Mouse (Mus musculus): Measurements from ENCODE around the gene Setd5.
A peak's percentile ranks its signal among the peaks of the same experiment; 100 is the strongest.

The Setd5 gene

GRCm38 (mm10) chr6:113133360-113133759 is 56.2 kb downstream of the Setd5 start:
- DNase-seq (ENCODE audit: low spot score in 2 of 2): no peak

- DNase-seq (ENCODE audit: low spot score in 2 of 2): no peak
Observed at GRCm38 (mm10) chr6:113141389-113142094, 64.4 kb downstream of the Setd5 start.

GRCm38 (mm10) chr6:113144764-113145163 is 67.6 kb downstream of the Setd5 start:
- DNase-seq (ENCODE audit: low spot score in 2 of 2): no peak

GRCm38 (mm10) chr6:113145249-113145648 is 68.1 kb downstream of the Setd5 start:
- DNase-seq (ENCODE audit: low spot score in 2 of 2): no peak

GRCm38 (mm10) chr6:113154071-113154470 is 76.9 kb downstream of the Setd5 start:
- no peak for DNase-seq (ENCODE audit: low spot score in 2 of 2)

DNA sequence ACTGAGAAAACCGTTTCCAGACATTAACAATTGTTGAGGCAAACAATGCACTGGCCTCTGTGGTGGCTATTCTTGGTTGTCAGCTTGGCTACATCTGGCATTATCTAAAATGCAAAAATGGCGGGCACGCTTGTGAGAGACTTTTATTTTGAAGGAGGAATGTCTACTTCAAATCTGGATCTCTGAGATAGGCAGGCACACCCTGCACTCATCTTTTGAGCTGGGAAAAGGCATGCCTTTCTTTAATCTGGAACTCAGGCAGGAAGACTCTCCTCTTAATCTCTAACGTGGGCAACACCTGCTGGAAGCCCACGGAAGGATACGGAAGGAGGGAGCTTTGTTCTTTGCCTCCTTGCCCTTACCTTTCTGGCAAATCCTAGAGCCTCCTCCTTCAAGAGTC is 77.7 kb downstream of the Setd5 start:
- DNase-seq (ENCODE audit: low spot score in 2 of 2): peak in 1 of 2 experiments; percentile 30

GRCm38 (mm10) chr6:113156064-113156463 is 78.9 kb downstream of the Setd5 start:
- peak in 1 of 2 experiments; percentile 5 for DNase-seq (ENCODE audit: low spot score in 2 of 2)

GRCm38 (mm10) chr6:113160106-113160505 is 82.9 kb downstream of the Setd5 start:
- peak in 1 of 2 experiments; percentile 50 for DNase-seq (ENCODE audit: low spot score in 2 of 2)

DNA sequence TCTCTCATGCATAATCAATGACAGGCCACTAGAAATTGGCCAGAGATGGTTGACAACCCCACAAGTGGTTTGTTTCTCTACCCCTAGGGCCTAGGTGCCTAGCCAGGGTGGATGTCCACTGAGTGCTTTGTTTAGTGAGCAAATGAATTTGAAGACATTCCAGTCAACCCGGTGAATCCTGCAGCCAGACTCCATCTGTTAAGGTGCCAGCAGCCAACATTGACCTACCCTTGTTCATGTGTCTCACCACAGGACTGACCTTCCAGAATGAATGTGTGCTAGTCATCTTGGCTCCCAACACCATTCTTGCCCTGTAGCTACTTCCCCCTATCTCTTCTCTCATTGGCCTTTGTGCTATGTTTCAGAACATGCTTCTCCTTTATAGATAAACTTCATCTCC is 84.8 kb downstream of the Setd5 start:
- DNase-seq (ENCODE audit: low spot score in 2 of 2): peak in 1 of 2 experiments; percentile 42

GRCm38 (mm10) chr6:113163513-113163912 is 86.3 kb downstream of the Setd5 start:
- peak in 1 of 2 experiments; percentile 44 for DNase-seq (ENCODE audit: low spot score in 2 of 2)

GRCm38 (mm10) chr6:113166661-113167251 is 89.6 kb downstream of the Setd5 start:
- DNase-seq (ENCODE audit: low spot score in 2 of 2): peak; percentile 68 to 74

DNA sequence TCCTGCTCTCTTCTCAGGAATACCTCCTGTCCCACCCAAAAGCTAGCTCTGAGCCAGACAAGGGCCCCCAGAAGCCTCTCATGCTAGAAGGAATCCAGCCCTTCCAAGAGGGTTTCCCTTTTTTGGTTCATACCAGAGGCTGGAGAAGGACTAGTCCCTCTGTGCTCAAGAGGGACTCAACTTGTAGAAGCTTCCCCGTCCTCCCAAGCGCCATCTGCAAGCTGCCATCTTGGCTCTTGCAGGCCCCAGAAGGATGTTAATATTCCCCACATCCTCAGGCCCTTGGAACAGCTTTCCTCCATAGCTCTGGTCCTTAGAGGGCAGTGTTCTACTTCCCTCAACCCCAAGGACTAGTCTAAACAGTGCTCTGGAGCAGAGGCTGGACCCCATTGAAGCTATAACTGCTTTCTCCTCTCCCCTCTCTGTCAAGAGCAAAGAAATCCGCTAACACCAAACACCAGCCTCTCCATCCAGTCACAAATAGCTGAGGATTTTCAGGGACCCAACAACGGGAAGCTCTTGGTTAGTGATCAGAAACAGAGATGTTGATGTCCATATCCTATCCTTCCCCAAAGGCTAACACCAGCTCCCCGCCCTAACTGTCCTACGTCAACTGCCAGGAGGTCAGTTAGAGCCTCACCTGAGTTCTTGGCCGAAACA is 91.3 kb downstream of the Setd5 start:
- DNase-seq (ENCODE audit: low spot score in 2 of 2): no peak

GRCm38 (mm10) chr6:113169852-113170251 is 92.7 kb downstream of the Setd5 start:
- no peak for DNase-seq (ENCODE audit: low spot score in 2 of 2)

GRCm38 (mm10) chr6:113170651-113171050 is 93.5 kb downstream of the Setd5 start:
- no peak for DNase-seq (ENCODE audit: low spot score in 2 of 2)

- no peak for DNase-seq (ENCODE audit: low spot score in 2 of 2)
Observed at GRCm38 (mm10) chr6:113172011-113172410, 94.8 kb downstream of the Setd5 start.

- peak in 1 of 2 experiments; percentile 31 for DNase-seq (ENCODE audit: low spot score in 2 of 2)
Observed at GRCm38 (mm10) chr6:113172568-113172967, 95.4 kb downstream of the Setd5 start.

DNA sequence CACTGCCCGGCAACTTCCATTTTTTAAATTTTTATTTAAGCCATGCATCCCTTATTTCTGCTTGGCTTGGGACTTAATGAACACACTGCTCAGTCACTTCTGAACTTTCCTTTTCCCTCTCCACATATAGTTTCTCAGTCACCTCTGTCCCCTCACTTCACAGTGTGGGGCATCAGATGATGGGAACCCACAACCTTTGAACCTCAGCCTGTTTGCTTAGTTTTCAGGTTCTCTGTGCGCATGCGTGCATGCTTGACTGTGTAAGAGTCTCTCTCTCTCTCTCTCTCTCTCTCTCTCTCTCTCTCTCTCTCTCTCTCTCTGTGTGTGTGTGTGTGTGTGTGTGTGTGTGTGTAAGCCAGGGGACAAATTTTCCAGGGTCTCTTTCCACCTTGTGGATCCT is 98.3 kb downstream of the Setd5 start:
- DNase-seq (ENCODE audit: low spot score in 2 of 2): no peak

DNA sequence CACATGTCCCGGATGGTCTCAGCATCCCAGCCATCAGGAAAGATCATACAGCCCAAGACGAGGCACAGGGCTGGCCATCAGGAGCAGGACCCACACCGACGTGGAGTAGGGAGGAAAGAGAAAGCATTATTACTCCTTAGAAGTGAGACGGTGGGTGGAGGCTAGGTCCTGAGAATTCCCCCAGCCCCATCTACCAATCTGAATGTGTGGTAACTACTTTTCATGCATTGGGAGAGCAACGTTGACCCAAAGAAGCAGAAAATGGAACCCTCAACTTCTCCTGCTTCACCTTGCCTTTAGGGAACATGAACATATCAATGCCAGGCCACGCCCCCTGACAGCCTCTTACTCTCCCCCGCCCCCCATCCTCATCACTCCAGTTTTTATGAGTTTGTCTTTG is 99.4 kb downstream of the Setd5 start:
- no peak for DNase-seq (ENCODE audit: low spot score in 2 of 2)

GRCm38 (mm10) chr6:113178286-113179194 is 101.4 kb downstream of the Setd5 start:
- DNase-seq (ENCODE audit: low spot score in 2 of 2): no peak

- no peak for DNase-seq (ENCODE audit: low spot score in 2 of 2)
Observed at GRCm38 (mm10) chr6:113179195-113179733, 102.1 kb downstream of the Setd5 start.

- no peak for DNase-seq (ENCODE audit: low spot score in 2 of 2)
Observed at GRCm38 (mm10) chr6:113184163-113184562, 107.0 kb downstream of the Setd5 start.

Measured in urinary bladder, postnatal 4 days (tissue).